Comparison of ENCODE assay signal across 8 mouse cellular contexts in the genomic region with DNA sequence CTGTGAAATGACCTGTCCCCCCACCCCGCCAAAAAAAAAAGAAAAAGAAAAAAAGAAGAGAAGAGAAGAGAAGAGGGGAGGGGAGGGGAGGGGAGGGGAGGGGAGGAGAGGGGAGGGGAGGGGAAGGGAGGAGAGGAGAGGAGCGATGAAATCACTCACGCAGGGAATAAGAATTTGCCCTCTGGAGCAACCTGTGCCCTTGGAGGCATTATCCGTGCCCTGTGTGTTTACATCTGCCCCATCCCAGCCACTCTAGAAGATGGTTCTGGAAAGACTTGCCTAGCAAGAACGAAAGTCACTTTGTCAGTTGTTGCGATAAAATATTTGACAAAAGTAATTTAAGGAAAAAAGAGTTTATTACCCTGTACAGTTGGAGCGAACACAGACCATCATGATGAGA. TPM values are rescaled to one million over a fixed set of nuclear protein-coding genes. Genes with fewer than 3 reads are reported as not detected.
DNase-seq lines count a peak whose midpoint lies in the region; ATAC-seq and TF ChIP-seq lines count a peak whose summit lies in the region.

No protein-coding gene starts in this region.

- WGBS in embryonic facial prominence, embryonic 11.5 days = 26% methylated on average over 6 of the region's 7 CpGs
- WGBS in intestine, embryonic 14.5 days = 19% methylated on average over 6 of the region's 7 CpGs
- WGBS in neural tube, embryonic 12.5 days = 25% methylated on average over 7 of the region's 7 CpGs

- H3K27me3 ChIP-seq in embryonic facial prominence, embryonic 11.5 days (ENCODE audit: control insufficient read depth, insufficient read depth, low read length) = no peaks in the 10 kb centered on the region
- H3K27me3 ChIP-seq in intestine, embryonic 14.5 days (replicated peaks; ENCODE audit: control insufficient read depth, insufficient read depth, low read length) = no peaks in the 10 kb centered on the region
- H3K27me3 ChIP-seq in neural tube, embryonic 12.5 days (replicated peaks) = no peaks in the 10 kb centered on the region

- peak overlapping the region; percentile 66 for H3K4me3 ChIP-seq in left cerebral cortex, adult 2 months
- H3K4me3 ChIP-seq in embryonic facial prominence, embryonic 11.5 days (ENCODE audit: low read depth, low read length) = peak overlapping the region; percentile 93
- H3K4me3 ChIP-seq in intestine, embryonic 14.5 days (ENCODE audit: low read depth, low read length) = peak overlapping the region; percentile 99; the same call in 1 of the 2 replicates
- H3K4me3 ChIP-seq in neural tube, embryonic 12.5 days = peak overlapping the region; percentile 90

- TF ChIP-seq CTCF in left cerebral cortex, adult 2 months (IDR thresholded peaks at IDR 0.05) = no peak

- H3K9ac ChIP-seq in embryonic facial prominence, embryonic 11.5 days (replicated peaks; ENCODE audit: low read length) = no peak overlapping the region
- no peak overlapping the region for H3K9ac ChIP-seq in intestine, embryonic 14.5 days (ENCODE audit: low read length)
- no peak overlapping the region for H3K9ac ChIP-seq in neural tube, embryonic 12.5 days

- ATAC-seq in embryonic facial prominence, embryonic 11.5 days (replicated peaks; ENCODE audit: insufficient number of reproducible peaks, low FRiP score, low TSS enrichment, low read depth) = no peak
- 0 out of 2 replicates have a peak, but pooled peaks have one; percentile 15 for ATAC-seq in intestine, embryonic 14.5 days (replicated peaks; ENCODE audit: low FRiP score, low TSS enrichment, low read depth)
- ATAC-seq in neural tube, embryonic 12.5 days (ENCODE audit: low FRiP score, low read depth) = no peak
- ATAC-seq in erythroid progenitor cell, adult 5-6 weeks (replicated peaks; ENCODE audit: low FRiP score, poor library complexity, severe bottlenecking) = no peak

- H3K4me2 ChIP-seq in embryonic facial prominence, embryonic 11.5 days (ENCODE audit: low read depth, low read length) = peak overlapping the region; percentile 86
- peak overlapping the region; percentile 79 for H3K4me2 ChIP-seq in intestine, embryonic 14.5 days (ENCODE audit: low read length)
- peak overlapping the region; percentile 69 for H3K4me2 ChIP-seq in neural tube, embryonic 12.5 days (replicated peaks)

- no peaks in the 10 kb centered on the region for H3K9me3 ChIP-seq in embryonic facial prominence, embryonic 11.5 days (replicated peaks; ENCODE audit: control insufficient read depth, low read length)
- no peaks in the 10 kb centered on the region for H3K9me3 ChIP-seq in intestine, embryonic 14.5 days (ENCODE audit: control insufficient read depth, low read length)
- H3K9me3 ChIP-seq in neural tube, embryonic 12.5 days = no peaks in the 10 kb centered on the region

- H3K4me1 ChIP-seq in embryonic facial prominence, embryonic 11.5 days (ENCODE audit: control insufficient read depth, insufficient read depth, low read length) = no peaks in the 10 kb centered on the region
- H3K4me1 ChIP-seq in intestine, embryonic 14.5 days (replicated peaks; ENCODE audit: control insufficient read depth, insufficient read depth, low read length) = peaks cover 3% of the 10 kb centered on the region; the same call in 1 of the 2 replicates
- peaks cover 4% of the 10 kb centered on the region; the same call in 1 of the 2 replicates for H3K4me1 ChIP-seq in neural tube, embryonic 12.5 days

- no peak overlapping the region for H3K27ac ChIP-seq in left cerebral cortex, adult 2 months
- H3K27ac ChIP-seq in embryonic facial prominence, embryonic 11.5 days (replicated peaks; ENCODE audit: low read depth, low read length) = no peak overlapping the region
- H3K27ac ChIP-seq in intestine, embryonic 14.5 days (ENCODE audit: low read depth) = peak overlapping the region; percentile 96
- no peak overlapping the region for H3K27ac ChIP-seq in neural tube, embryonic 12.5 days

- intact Hi-C loops in left cerebral cortex, adult 2 months (cut with DNase I) = loop anchor here (2.0 to 5.0 kb wide), 3 partner anchors 27 to 91 kb away; no protein-coding TSS in a partner anchor

- no peaks in the 10 kb centered on the region for H3K36me3 ChIP-seq in embryonic facial prominence, embryonic 11.5 days (replicated peaks; ENCODE audit: control insufficient read depth, insufficient read depth, low read depth, low read length)
- no peaks in the 10 kb centered on the region for H3K36me3 ChIP-seq in intestine, embryonic 14.5 days (ENCODE audit: control insufficient read depth, insufficient read depth, low read length)
- H3K36me3 ChIP-seq in neural tube, embryonic 12.5 days = no peaks in the 10 kb centered on the region

- no peak for DNase-seq in left cerebral cortex, adult 2 months (ENCODE audit: extremely low spot score in 1 of 2, low spot score in 2 of 2)
- DNase-seq in left cerebral cortex, adult 9 months (ENCODE audit: low spot score in 2 of 2) = no peak
- no peak for DNase-seq in embryonic facial prominence, embryonic 11.5 days (ENCODE audit: low spot score)
- DNase-seq in intestine, embryonic 14.5 days (ENCODE audit: low spot score) = no peak
- no peak for DNase-seq in thymus, postnatal 0 days (ENCODE audit: low spot score)
- no peak for DNase-seq in urinary bladder, postnatal 36 days (ENCODE audit: low spot score in 2 of 2)

RNA-seq across cellular contexts. Expression of gene Jak1, which starts 0.4 kb away (rescaled TPM):
- total RNA-seq in left cerebral cortex, adult 2 months (2021) = 100 to 1,000 TPM; 121 to 129 TPM
- polyA plus RNA-seq in embryonic facial prominence, embryonic 11.5 days (2014; fragmentation: Nextera tagmentation; extraction: Ambion mirVana) = 57.7 and 61.8 TPM in 2 replicates
- polyA plus RNA-seq in intestine, embryonic 14.5 days (2014; fragmentation: Nextera tagmentation; extraction: Ambion mirVana) = 83.2 and 91.9 TPM in 2 replicates
- polyA plus RNA-seq in neural tube, embryonic 12.5 days (2016; fragmentation: Nextera tagmentation; extraction: Ambion mirVana) = 52.7 and 64.7 TPM in 2 replicates
- 70.0 and 82.9 TPM in 2 replicates for total RNA-seq in erythroid progenitor cell, adult 5-6 weeks (2015; ENCODE audit: low replicate concordance)
- total RNA-seq in erythroid progenitor cell, adult 5-6 weeks (2017; ENCODE audit: low replicate concordance) = 78.2 and 87.5 TPM in 2 replicates
- 146 and 151 TPM in 2 replicates for polyA plus RNA-seq in thymus, postnatal 0 days (2015; fragmentation: Nextera tagmentation; extraction: Ambion mirVana)
